Mouse (Mus musculus) lung, postnatal 14 days (tissue): ENCODE measurements at regions not wholly inside any gene's neighbourhood (a gene's known extent, or its start where the extent isn't known, plus 50 kb on each side); places are given as distances from the start of the nearest gene placed in this dataset.
"Not testable (repeated sequence)": the region's sequence is repeated elsewhere in the genome, so short reads cannot be mapped to it uniquely, and the experiment has no call there.

Experiments
- DNase-seq: peaks from one replicate; pipeline ENCODE4 v3.0.0; 2021

GRCm38 (mm10) chr4:71663397-71663796 is 94.4 kb downstream of the Gm11232 start:
- no peak for DNase-seq

DNA sequence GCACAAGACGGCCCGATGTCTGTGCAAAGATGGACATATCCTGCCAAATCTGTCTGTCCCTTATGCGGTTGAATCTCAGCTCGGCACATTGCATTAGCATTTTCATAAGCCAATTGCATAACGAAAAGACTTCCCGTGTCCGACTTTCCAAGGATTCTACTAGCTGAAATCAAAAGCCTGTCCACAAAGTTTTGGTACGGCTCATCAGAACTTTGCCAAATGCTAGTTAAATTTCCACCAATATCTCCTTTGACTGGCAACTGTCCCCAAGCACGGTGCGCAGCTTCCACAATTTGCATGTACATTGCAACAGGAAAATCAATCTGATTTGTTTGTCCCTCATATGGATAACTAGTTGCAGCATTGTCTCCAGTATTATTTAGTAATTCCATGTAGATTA is 117.2 kb downstream of the Gm11232 start:
- DNase-seq, result no peak

GRCm38 (mm10) chr4:71627088-71627487 is 130.7 kb downstream of the Gm11232 start:
- no peak for DNase-seq

DNA sequence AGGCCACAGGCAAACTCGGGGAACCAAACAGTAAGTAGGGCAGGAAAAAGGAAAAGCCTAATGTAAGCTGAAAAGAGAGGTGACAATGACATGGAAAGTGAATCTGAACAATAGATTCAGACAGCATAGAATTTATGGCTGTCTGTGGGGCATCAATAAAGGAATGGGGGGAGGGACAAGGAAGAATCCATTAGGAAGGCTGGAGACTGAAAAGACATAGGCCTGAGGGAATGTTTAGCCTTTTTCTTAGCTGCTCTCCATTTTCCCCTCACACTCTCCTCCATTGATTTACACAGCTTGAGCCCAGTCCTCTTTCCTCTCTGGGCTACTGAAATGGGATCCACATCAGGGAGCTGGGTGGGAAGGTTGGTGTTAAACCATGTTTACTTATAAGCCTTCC is 131.1 kb downstream of the Gm11232 start:
- no peak for DNase-seq

DNA sequence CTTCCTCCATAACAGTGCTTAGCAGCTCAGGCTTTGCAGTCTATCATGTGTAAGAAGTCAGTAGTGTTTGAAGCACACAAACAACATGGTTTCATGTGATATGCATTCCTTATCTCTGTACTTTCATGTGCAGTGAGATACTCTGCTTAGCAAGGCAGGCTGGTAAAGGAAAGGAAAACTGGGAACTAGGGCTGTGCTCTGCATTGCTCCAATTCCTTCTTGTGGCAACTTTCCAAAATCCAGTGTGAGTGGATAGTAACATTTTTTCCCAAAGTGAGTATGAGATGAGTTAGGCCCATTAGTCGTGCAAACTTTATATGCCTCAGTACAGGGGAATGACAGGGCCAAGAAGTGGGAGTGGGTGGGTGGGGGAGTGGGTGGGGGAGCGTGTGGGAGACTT is 133.0 kb downstream of the Gm11232 start:
- no peak for DNase-seq

DNA sequence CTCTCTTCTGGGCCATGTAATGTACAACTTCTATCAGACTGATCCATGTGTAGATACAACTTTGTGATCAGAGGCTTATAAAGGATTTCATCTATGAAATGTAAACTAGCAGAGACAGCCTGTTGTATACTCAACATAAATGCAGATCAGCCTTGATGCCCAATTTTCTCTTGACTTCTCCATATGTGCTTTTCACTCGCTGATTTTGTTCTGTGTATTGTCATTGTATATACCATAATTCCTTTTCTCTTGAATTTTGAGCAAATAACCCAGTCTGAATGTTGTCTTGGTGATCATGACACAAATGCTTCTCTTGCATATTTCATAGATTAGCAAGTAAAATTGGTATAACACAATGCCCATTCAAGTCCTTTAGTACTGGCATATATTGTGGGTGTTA is 144.0 kb downstream of the Gm11232 start:
- DNase-seq, result no peak

GRCm38 (mm10) chr4:71585880-71586279 is 171.9 kb downstream of the Gm11232 start:
- DNase-seq, result no peak

DNA sequence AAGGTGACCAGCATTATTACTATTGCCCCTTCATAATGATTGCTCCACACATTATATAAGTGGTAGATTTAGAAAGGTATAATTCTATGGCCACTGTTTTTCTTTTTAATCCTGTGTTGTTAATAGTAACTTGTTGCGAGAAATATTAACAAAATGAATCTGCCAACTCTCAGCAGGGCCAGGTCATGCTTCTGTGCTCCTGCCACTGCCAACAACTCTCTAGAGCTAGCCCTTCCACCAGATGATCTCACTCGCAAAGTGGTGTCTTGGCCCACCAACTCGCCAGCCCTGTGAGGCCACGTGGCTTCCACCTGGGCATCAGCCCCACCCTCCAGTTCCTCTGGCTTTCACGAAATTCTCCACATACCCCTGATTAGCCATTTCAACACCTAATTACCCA is 197.1 kb downstream of the Gm11232 start:
- DNase-seq, result no peak

- DNase-seq, result no peak
These were observed 218.6 kb downstream of the Gm11232 start for GRCm38 (mm10) chr4:71539200-71539599.

DNA sequence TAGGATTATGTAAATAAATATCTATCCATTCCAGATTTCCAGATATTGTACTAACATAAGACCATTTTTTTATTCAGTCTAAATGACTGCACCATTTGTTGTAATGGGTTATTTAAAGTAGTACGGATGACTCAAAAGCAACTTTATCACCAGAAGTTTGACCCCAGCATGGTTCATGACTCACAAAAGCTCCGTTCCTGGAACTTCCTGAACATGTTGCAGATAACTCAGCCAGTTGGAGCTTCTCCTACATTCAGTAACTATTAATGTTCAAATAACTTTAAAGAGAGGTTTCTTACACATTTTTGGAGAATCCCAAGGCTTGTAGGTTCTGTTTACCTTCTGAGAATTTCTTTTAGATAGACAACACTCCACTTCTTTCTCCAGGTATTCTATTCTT is 219.8 kb downstream of the Gm11232 start:
- DNase-seq, result no peak

- DNase-seq, result no peak
These were observed 233.4 kb downstream of the Gm11232 start for GRCm38 (mm10) chr4:71524255-71524970.

DNA sequence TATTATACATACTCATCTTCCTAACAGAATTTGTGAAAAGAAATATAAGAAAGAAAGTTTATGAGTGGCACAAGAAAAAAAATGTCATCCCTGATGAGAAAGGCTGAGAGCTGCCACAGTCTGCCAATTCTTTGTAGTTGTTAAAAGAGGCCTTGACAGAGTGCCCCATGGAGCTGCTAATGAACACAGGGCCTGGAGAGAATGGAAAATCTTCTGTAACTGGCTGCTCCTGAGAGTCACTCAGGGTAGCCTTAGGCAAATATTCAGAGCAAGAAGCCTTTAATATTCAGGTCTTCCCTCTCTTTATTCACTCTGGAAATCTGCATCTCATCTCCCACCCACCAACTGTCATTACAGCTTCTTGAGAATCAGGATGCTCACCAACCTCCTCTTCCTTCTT is 237.0 kb downstream of the Gm11232 start:
- no peak for DNase-seq

- no peak for DNase-seq
These were observed 239.8 kb downstream of the Gm11232 start for GRCm38 (mm10) chr4:71517921-71518404.

DNA sequence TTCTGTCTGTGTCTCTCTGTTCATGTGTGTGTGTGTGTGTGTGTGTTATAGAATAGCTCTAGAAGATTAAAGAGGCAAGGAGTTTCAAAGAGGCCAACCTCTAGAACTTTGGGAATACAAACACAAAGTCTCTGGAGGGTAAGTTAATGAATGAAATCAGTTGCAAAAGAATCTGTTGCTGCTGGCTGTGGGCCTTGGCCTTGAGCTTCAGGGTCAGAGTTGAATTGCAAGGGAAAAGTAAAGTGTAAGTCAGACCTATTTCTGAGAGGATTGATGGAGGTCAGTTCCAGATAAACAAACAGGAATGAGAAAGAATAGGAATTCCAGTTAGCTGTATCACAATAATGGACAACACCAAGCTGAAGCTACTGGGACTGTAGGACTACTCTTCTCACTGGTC is 250.9 kb downstream of the Gm11232 start:
- no peak for DNase-seq

DNA sequence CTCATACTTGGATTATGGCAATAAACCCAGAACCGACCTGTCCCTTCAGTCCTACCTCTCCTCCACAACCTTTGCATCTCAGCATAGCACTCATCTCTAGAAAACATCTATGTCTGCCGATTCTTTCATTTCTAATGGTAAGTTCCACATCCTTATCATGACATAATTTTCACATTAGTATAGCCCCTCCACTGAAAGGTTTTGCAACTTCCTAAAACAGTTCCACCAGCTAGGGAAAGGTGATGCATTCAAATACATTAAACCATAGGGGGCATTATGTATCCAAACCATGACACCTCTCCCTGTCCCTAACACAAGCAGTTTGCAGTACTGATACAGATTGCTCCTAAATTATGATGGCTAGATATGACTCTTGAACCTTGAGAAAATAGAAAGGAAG is 268.0 kb downstream of the Gm11232 start:
- no peak for DNase-seq

- DNase-seq, result peak; percentile 5
These were observed 269.1 kb downstream of the Gm11232 start for GRCm38 (mm10) chr4:71488663-71489161.

- DNase-seq, result no peak
These were observed 269.7 kb downstream of the Gm11232 start for GRCm38 (mm10) chr4:71488059-71488458.

GRCm38 (mm10) chr4:71480960-71481359 is 276.8 kb downstream of the Gm11232 start:
- no peak for DNase-seq

GRCm38 (mm10) chr4:71470580-71470979 is 287.2 kb downstream of the Gm11232 start:
- DNase-seq, result no peak

GRCm38 (mm10) chr4:71454811-71455210 is 303.0 kb downstream of the Gm11232 start:
- no peak for DNase-seq

- no peak for DNase-seq
These were observed 304.3 kb downstream of the Gm11232 start for GRCm38 (mm10) chr4:71453499-71453898.

GRCm38 (mm10) chr4:71446461-71446860 is 311.3 kb downstream of the Gm11232 start:
- no peak for DNase-seq

DNA sequence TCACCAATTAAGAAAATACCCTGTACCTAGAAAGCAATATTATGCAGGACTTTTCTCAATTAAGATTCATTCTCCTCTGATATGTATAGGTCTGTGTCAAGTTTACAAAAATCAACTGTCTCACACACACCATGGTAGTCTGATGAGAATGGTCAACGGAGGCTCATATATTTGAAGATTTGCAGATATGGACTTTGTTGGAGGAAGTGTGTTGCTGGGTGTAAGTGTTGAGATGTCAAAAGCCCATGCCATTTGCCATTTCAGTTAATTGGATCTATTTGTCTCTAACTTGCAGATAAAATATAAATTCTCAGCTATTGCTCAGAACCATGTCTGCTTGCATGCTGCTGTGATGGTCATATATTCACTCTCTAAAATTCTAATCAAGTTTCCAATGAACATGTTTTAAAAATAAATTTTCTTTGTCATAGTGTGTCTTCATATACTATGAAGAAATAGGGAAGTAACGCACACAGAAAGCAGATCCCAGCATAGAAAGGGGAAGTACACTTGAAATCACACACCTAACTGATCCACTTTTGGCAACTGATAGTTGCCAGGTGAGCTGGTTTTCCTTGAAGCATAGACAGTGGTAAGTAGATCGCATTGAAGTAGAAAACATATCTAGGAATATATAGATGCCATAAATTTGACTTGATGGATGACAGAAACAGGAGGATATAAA is 326.4 kb downstream of the Gm11232 start:
- DNase-seq, result no peak

DNA sequence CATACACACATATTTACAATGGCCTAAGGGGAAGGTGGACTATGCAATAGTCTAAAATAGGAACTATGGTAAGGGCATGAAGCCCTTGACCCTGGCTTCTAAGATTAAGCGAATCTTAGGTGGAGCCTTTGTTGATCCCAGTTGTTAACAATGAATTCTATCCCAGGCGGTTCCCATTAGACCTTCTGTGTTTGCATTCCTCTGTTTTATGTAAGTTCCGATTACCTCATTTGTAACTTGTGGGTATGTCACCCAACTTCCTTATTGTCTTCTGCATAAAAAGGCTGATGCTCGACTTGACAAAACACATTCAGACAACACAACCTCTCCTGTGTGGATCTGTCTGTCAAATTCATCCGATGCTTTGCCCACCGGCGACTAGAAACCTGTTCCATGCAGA is 335.6 kb downstream of the Gm11232 start:
- not testable (repeated sequence) for DNase-seq
